Mouse (Mus musculus) CD4-positive, CD25-positive, alpha-beta regulatory T cell (primary cell): Measurements from ENCODE around the gene Gm16253. TPM values are rescaled to one million over a fixed set of nuclear protein-coding genes. Genes with fewer than 3 reads are reported as not detected.

Experiments used
- polyA plus RNA-seq: library from polyadenylated mRNA; unstranded; fragments of 100-300 nt; shearing (Covaris generic); gene quantifications from one replicate; pipeline ENCODE4 v1.2.1, GENCODE M21; 2017

Gm16253 gene
- 0.93 TPM for polyA plus RNA-seq

DNA sequence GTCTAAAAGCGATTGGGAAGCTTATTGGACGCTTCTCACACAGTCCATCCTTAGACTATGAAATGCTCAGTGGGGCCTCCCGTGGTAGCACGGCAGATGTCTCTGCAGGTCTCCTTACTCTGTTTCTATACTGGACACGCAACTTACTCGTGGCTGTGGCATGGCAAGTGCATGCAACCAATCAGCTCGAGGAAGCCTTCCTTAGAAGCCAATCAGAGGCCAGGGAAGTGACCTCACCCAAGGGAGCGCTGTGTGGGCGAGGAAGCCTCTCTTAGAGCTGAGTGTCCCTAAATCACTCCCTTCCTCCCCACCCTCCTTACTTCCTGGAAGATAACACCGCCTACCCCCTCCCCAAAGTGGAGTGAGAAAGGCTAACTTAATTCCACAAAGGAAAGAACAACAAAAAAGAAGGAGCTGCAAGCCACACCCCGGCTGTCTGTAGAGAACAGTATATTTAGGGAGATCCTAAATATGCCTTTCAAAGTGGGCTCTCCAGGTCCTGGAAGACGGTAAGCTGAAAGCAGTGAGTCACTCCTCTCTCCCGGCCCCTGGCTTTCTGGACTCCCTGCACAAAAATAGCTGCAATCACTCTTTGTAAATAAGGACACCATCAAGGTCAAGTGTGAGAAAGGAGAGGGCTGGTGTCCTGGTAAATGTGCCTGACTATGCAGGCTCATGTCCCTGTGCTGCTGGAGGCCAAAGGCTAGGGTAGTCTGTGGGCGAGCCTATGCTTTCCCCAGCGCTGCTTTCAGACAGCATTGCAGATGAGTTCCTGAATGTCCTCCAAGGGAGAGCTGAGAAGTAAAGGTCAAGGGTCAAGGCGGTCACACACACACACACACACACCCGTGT lies at the start of gene Gm16253:
Gm16253 (plus strand) TSS at position 295 of the 852 bp plus-strand sequence.

DNA sequence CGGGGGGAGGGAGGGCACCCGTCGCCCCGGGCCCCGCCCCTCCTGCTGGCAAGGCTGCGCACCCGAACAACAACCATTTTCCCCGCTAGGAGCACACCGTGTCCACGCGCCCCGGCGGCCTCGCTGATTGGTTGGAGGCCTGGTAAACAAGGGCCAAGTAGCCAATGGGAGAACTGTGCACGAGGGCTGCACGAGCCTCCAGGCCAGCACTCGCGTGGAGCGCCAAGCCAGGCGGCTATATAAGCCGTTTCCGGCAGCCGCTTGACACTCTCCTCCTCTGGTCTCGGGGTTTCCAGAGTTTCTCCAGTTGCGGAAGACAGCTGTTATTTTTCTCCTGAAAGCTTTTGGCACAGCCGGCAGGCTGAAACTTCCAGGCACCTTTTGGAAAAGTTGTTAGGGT lies 19.1 kb upstream of the Gm16253 start, which contains the start of gene Txnip:
Txnip (plus strand) TSS at position 264 of the 400 bp plus-strand sequence.

DNA sequence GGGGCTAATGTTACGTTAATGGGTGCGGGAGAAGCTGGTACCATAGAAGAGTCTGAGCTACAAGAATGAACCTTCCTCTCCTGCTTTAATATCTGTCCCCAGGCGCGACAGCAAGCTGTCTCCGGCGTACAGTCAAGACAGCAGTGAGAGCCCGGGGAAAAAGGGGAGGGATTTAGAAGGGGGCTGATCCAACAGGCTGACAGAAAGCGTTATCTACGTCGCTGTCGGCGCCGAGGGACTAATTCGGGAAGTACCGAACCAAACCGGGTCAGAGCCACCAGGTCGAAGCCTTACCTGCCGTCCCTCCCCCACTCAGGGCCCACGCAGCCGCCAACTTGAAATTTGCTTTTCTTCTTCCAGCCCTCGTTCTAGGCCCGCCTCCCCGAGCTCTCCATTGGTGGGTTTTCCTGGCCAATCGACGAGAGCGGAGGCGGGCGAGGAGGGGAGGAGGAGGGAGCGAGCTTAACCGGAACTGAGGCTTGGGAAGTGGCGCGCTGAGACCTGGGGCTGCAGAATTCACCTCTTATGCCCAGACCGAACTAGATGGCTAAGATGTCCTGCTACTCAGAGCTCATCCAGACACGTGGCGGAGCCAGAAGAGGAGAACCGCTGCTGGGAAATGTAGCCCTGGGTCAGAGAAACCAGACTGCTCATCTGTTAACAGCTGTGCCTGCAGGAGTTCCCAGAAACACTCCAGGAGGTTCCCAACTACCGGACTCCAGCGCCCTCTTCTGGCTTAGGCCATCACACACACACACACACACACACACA lies 17.2 kb downstream of the Gm16253 start, which contains the start of gene Polr3gl:
Polr3gl (minus strand) TSS at position 392 of the 771 bp plus-strand sequence.

DNA sequence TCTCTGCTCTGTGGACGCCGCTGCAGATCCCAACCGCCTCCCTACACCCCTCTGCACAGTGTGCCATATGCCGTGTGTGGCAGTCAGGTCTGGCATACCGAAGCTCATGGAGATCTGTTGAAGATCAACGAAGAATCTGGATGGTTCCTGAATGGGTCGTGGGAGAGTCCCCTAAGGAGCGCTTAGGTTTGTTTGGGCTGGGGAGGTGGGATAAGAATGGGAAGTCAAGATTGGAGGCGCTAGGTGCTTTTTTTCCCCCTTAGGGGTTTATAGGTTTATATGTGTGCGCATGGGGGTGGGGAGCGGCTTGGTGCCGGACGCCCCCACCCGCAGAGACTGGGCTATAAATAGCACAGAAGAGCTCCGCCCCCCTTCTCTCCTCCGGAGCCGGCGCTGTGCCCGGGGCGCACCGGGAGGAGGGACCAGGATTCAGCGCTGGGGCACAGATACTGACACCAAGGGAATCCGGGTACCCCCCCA lies 19.5 kb downstream of the Gm16253 start, which contains the start of gene Ankrd34a:
Ankrd34a (plus strand) TSS at position 409 of the 480 bp plus-strand sequence.

DNA sequence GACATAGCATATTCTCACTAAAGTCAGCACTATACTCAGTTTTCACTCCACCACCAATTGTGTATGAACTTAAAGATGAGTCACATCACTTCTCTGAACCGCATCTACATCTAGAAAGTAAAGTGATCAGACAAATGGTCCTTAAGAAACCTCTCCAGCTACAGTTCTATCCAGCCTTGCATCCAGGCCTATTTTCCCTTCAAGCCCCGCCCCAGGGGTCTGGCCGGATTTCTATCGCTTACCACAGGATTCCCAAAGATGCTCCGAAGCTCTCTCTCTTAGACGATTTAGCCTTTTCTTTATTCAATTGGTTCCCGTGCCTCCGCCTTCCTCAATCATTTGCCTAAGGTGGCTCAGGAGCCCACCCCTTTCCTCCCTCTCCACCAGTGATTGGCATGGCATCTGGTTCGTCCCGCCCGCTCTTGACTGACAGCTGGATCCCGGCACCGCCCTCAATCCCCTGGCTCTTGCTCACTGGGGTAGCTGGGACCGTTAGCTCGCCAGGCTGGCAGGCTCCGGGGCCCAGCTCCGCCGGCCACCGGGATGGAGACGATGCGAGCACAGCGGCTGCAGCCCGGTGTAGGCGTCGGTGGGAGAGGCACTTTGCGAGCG lies 24.0 kb downstream of the Gm16253 start, which contains the start of gene Lix1l:
Lix1l (plus strand) TSS at position 511 of the 612 bp plus-strand sequence.

DNA sequence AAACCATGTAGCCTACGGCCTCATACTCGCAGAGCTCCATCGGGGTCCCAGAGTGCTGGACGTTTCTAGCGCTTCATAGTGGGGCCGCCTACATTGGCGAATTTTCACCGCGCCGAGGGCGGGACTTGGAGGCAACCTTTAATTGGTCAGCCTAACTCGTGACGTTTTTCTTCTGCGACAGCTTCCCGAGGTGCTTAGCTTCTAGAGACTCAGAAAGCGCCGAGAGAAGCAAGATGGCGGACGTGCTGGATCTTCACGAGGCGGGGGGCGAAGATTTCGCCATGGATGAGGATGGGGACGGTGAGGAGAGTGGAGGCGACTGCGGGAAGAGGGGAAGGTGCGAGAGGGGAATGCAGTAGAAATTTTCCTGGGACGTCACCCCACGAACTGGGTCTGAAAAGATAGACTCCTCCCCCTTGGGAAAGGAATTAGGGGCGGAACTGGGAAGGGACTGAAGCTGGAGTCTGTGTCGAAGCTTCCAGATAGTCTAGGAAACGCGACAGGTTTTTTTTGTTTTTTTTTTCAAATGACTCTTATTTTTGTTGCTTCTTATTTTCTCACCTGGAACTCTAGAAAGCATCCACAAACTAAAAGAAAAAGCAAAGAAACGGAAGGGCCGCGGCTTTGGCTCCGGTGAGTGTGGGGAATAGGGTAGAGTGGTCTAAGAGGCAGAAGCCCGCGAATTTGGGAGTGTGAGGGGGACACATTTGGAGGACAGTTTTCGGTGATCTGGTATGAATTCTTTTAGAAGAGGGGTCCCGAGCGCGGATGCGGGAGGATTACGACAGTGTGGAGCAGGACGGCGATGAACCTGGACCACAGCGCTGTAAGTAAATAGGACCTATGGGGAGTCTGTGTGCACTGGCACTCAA lies 53.2 kb downstream of the Gm16253 start, which contains the start of gene Rbm8a:
Rbm8a (plus strand) TSS at position 205 of the 872 bp plus-strand sequence.

Other genes with a start within 250 kb of the Gm16253 start
- gene BC107364, start 124.7 kb upstream of the Gm16253 start, polyA plus RNA-seq = not detected
- gene Hfe2, start 51.8 kb upstream of the Gm16253 start, polyA plus RNA-seq = not detected
- gene Txnip, start 19.0 kb upstream of the Gm16253 start, polyA plus RNA-seq = 718 TPM
- gene Polr3gl, start 17.2 kb downstream of the Gm16253 start, polyA plus RNA-seq = 22.0 TPM
- 0.07 TPM for gene Ankrd34a, start 19.7 kb downstream of the Gm16253 start, polyA plus RNA-seq
- gene Lix1l, start 24.2 kb downstream of the Gm16253 start, polyA plus RNA-seq = 0.29 TPM
- gene Rbm8a, start 52.9 kb downstream of the Gm16253 start, polyA plus RNA-seq = 166 TPM
- gene Pex11b, start 58.4 kb downstream of the Gm16253 start, polyA plus RNA-seq = 49.6 TPM
- gene Gm42957, start 58.5 kb downstream of the Gm16253 start, polyA plus RNA-seq = 0.24 TPM
- gene Itga10, start 68.6 kb downstream of the Gm16253 start, polyA plus RNA-seq = 0.16 TPM
- gene Ankrd35, start 93.1 kb downstream of the Gm16253 start, polyA plus RNA-seq = not detected
- gene Pias3, start 119.4 kb downstream of the Gm16253 start, polyA plus RNA-seq = 25.1 TPM
- gene Nudt17, start 131.6 kb downstream of the Gm16253 start, polyA plus RNA-seq = 0.50 TPM
- 72.2 TPM for gene Polr3c, start 150.6 kb downstream of the Gm16253 start, polyA plus RNA-seq
- gene Rnf115, start 150.7 kb downstream of the Gm16253 start, polyA plus RNA-seq = 120 TPM